Mouse (Mus musculus) heart, embryonic 15.5 days (tissue): ENCODE measurements around the gene Add2. TPM values are rescaled to one million over a fixed set of nuclear protein-coding genes. Genes with fewer than 3 reads are reported as not detected.
A peak's percentile ranks its signal among the peaks of the same experiment; 100 is the strongest.

Experiments
- ATAC-seq: fragments of 200-750 bp; cut with Nextera tagmentation; replicated peaks from 2 replicates; pipeline ENCODE4 v1.8.0; 2017; ENCODE audit warnings: low read depth, moderate TSS enrichment; ENCODE audit not compliant: insufficient number of reproducible peaks, insufficient read depth, low FRiP score
- H3K27ac ChIP-seq: fragments of 300-500 bp; sonication (generic); 2 replicates; pipeline ENCODE4 v1.5.1; 2015; ENCODE audit warnings: mild to moderate bottlenecking, inconsistent platforms
- H3K27me3 ChIP-seq: fragments of 300-500 bp; sonication (generic); 2 replicates; pipeline ENCODE4 v1.6.1; 2015; ENCODE audit warnings: inconsistent platforms
- H3K36me3 ChIP-seq: fragments of 300-500 bp; sonication (generic); 2 replicates; pipeline ENCODE4 v1.6.1; 2015; ENCODE audit warnings: mild to moderate bottlenecking, inconsistent platforms
- H3K4me1 ChIP-seq: fragments of 300-500 bp; sonication (generic); replicated peaks from 2 replicates; pipeline ENCODE4 v1.6.1; 2015; ENCODE audit warnings: inconsistent platforms
- H3K4me2 ChIP-seq: fragments of 300-500 bp; sonication (generic); 2 replicates; pipeline ENCODE4 v1.6.1; 2015; ENCODE audit warnings: inconsistent platforms, mild to moderate bottlenecking, moderate library complexity
- H3K4me3 ChIP-seq: fragments of 300-500 bp; sonication (generic); 2 replicates; pipeline ENCODE4 v1.5.1; 2015; ENCODE audit warnings: mild to moderate bottlenecking, inconsistent platforms
- H3K9ac ChIP-seq: fragments of 300-500 bp; sonication (generic); 2 replicates; pipeline ENCODE4 v1.6.1; 2015; ENCODE audit warnings: mild to moderate bottlenecking, inconsistent platforms
- H3K9me3 ChIP-seq: fragments of 300-500 bp; sonication (generic); replicated peaks from 2 replicates; pipeline ENCODE4 v1.6.1; 2016; ENCODE audit warnings: inconsistent platforms
- WGBS: fragments of 180-500 bp; shearing (Covaris S2); methylation state at CpG from one replicate; pipeline ENCODE4 v1.1.7; 2015; ENCODE audit warnings: mixed read lengths; 5-methylcytosine and 5-hydroxymethylcytosine counted together
- polyA plus RNA-seq: library from polyadenylated mRNA; unstranded; fragments of >200 nt; fragmentation: Nextera tagmentation; extraction: Ambion mirVana; gene quantifications from 2 replicates; pipeline ENCODE4 v1.2.1, GENCODE M21; 2015

Add2 gene
- polyA plus RNA-seq, 1 experiment from 2014 or later: 1.6 TPM

GRCm38 (mm10) chr6:86019415-86020237, 8.9 kb upstream of the Add2 start:
- H3K4me3 ChIP-seq: no peak overlapping the region
- H3K9ac ChIP-seq: no peak overlapping the region
- no peak; the same call in 1 of the 2 replicates for ATAC-seq
- no peak overlapping the region for H3K4me2 ChIP-seq
- H3K4me1 ChIP-seq: no peaks in the 10 kb centered on the region
- H3K9me3 ChIP-seq: no peaks in the 10 kb centered on the region
- H3K36me3 ChIP-seq: no peaks in the 10 kb centered on the region
- 0 out of 2 replicates have a peak, but pooled peaks cover 2% of the 10 kb centered on the region for H3K27me3 ChIP-seq
- no peak overlapping the region for H3K27ac ChIP-seq
- 51% methylated on average over 4 of the region's 4 CpGs for WGBS

GRCm38 (mm10) chr6:86020948-86021347, 7.5 kb upstream of the Add2 start:
- Histone ChIP-seq H3K9ac (no peak overlapping the region), H3K27ac (no peak overlapping the region), H3K36me3 (no peaks in the 10 kb centered on the region), H3K4me1 (no peaks in the 10 kb centered on the region), H3K4me2 (no peak overlapping the region), H3K27me3 (0 out of 2 replicates have a peak, but pooled peaks cover 2% of the 10 kb centered on the region), H3K9me3 (no peaks in the 10 kb centered on the region), H3K4me3 (no peak overlapping the region)
- no peak for ATAC-seq
- WGBS: 39% methylated on average over 3 of the region's 3 CpGs

GRCm38 (mm10) chr6:86026632-86027292, 1.7 kb upstream of the Add2 start:
- H3K27me3 ChIP-seq: peaks cover 40% of the 10 kb centered on the region
- no peak overlapping the region for H3K9ac ChIP-seq
- no peaks in the 10 kb centered on the region for H3K36me3 ChIP-seq
- ATAC-seq: no peak
- H3K9me3 ChIP-seq: no peaks in the 10 kb centered on the region
- 72% methylated on average over 8 of the region's 8 CpGs for WGBS
- no peak overlapping the region for H3K27ac ChIP-seq
- H3K4me2 ChIP-seq: no peak overlapping the region
- no peak overlapping the region for H3K4me3 ChIP-seq
- peaks cover 7% of the 10 kb centered on the region for H3K4me1 ChIP-seq

GRCm38 (mm10) chr6:86028150-86028549, 331 bp upstream of the Add2 start:
- Histone ChIP-seq H3K27ac (no peak overlapping the region), H3K9me3 (no peaks in the 10 kb centered on the region), H3K4me1 (peaks cover 7% of the 10 kb centered on the region), H3K36me3 (no peaks in the 10 kb centered on the region), H3K27me3 (peaks cover 40% of the 10 kb centered on the region), H3K4me3 (peak overlapping the region; percentile 54), H3K9ac (no peak overlapping the region), H3K4me2 (peak overlapping the region; percentile 95)
- no peak for ATAC-seq
- WGBS: 64% methylated on average over 2 of the region's 2 CpGs

- Histone ChIP-seq H3K9ac (no peak overlapping the region; the same call in 1 of the 2 replicates), H3K4me1 (peaks cover 7% of the 10 kb centered on the region), H3K27me3 (peaks cover 40% of the 10 kb centered on the region), H3K9me3 (no peaks in the 10 kb centered on the region), H3K4me2 (peak overlapping the region; percentile 95), H3K27ac (no peak overlapping the region), H3K4me3 (peak overlapping the region; percentile 54), H3K36me3 (no peaks in the 10 kb centered on the region)
- no peak for ATAC-seq
- WGBS: 13% methylated on average over 6 of the region's 6 CpGs
These were observed 837 bp downstream of the Add2 start for GRCm38 (mm10) chr6:86029323-86029713.

GRCm38 (mm10) chr6:86031527-86031926, 3.0 kb downstream of the Add2 start:
- Histone ChIP-seq H3K9ac (no peak overlapping the region), H3K4me2 (no peak overlapping the region), H3K36me3 (no peaks in the 10 kb centered on the region), H3K27ac (no peak overlapping the region), H3K9me3 (no peaks in the 10 kb centered on the region), H3K4me1 (peaks cover 7% of the 10 kb centered on the region), H3K27me3 (peaks cover 37% of the 10 kb centered on the region), H3K4me3 (no peak overlapping the region)
- no peak for ATAC-seq
- WGBS: 63% methylated on average over 2 of the region's 2 CpGs

- H3K36me3 ChIP-seq: no peaks in the 10 kb centered on the region
- 83% methylated on average over 1 of the region's 1 CpGs for WGBS
- ATAC-seq: no peak
- H3K27ac ChIP-seq: no peak overlapping the region
- peaks cover 5% of the 10 kb centered on the region for H3K4me1 ChIP-seq
- no peaks in the 10 kb centered on the region for H3K9me3 ChIP-seq
- H3K9ac ChIP-seq: no peak overlapping the region
- H3K27me3 ChIP-seq: peaks cover 21% of the 10 kb centered on the region
- no peak overlapping the region for H3K4me2 ChIP-seq
- no peak overlapping the region for H3K4me3 ChIP-seq
These were observed 5.2 kb downstream of the Add2 start for GRCm38 (mm10) chr6:86033635-86034034.

- no peak for ATAC-seq
- H3K27me3 ChIP-seq: no peaks in the 10 kb centered on the region
- WGBS: 33% methylated on average over 2 of the region's 2 CpGs
- no peaks in the 10 kb centered on the region for H3K4me1 ChIP-seq
- no peak overlapping the region for H3K9ac ChIP-seq
- H3K4me3 ChIP-seq: no peak overlapping the region
- H3K27ac ChIP-seq: no peak overlapping the region
- H3K4me2 ChIP-seq: no peak overlapping the region
- no peaks in the 10 kb centered on the region for H3K36me3 ChIP-seq
- no peaks in the 10 kb centered on the region for H3K9me3 ChIP-seq
These were observed 10.4 kb downstream of the Add2 start for GRCm38 (mm10) chr6:86038901-86039300.

- Histone ChIP-seq H3K27ac (no peak overlapping the region), H3K27me3 (no peaks in the 10 kb centered on the region), H3K4me3 (no peak overlapping the region), H3K9me3 (no peaks in the 10 kb centered on the region), H3K36me3 (no peaks in the 10 kb centered on the region), H3K4me2 (no peak overlapping the region), H3K4me1 (no peaks in the 10 kb centered on the region), H3K9ac (no peak overlapping the region)
- no peak for ATAC-seq
- 39% methylated on average over 1 of the region's 1 CpGs for WGBS
These were observed 11.7 kb downstream of the Add2 start for GRCm38 (mm10) chr6:86040140-86040539.

GRCm38 (mm10) chr6:86047510-86047909, 19.0 kb downstream of the Add2 start:
- no peak for ATAC-seq
- Histone ChIP-seq H3K4me2 (no peak overlapping the region), H3K4me3 (no peak overlapping the region), H3K27me3 (no peaks in the 10 kb centered on the region), H3K27ac (no peak overlapping the region), H3K36me3 (no peaks in the 10 kb centered on the region), H3K9ac (no peak overlapping the region), H3K4me1 (peaks cover 4% of the 10 kb centered on the region; the same call in 1 of the 2 replicates), H3K9me3 (no peaks in the 10 kb centered on the region)
- WGBS: 87% methylated on average over 11 of the region's 11 CpGs

GRCm38 (mm10) chr6:86048509-86048908, 20.0 kb downstream of the Add2 start:
- no peak for ATAC-seq
- Histone ChIP-seq H3K27me3 (no peaks in the 10 kb centered on the region), H3K4me2 (no peak overlapping the region), H3K4me1 (peaks cover 4% of the 10 kb centered on the region; the same call in 1 of the 2 replicates), H3K36me3 (no peaks in the 10 kb centered on the region), H3K27ac (no peak overlapping the region), H3K9ac (no peak overlapping the region), H3K9me3 (no peaks in the 10 kb centered on the region), H3K4me3 (no peak overlapping the region)
- WGBS: 74% methylated on average over 5 of the region's 5 CpGs
